Mouse (Mus musculus) cerebellum, postnatal 10 days (tissue): Measurements from ENCODE around the gene Kti12.

Experiments
- DNase-seq, 2 experiments: peaks; one replicate each; pipeline ENCODE4 v3.0.0; 2021; ENCODE audit warnings: mixed read lengths in 2 of 2

Kti12 gene

GRCm38 (mm10) chr4:108847715-108848504 is at the start of gene Kti12:
Kti12 (plus strand) TSS chr4:108847785.
- peak; percentile 89 to 90 for DNase-seq

GRCm38 (mm10) chr4:108798083-108798830 is 49.3 kb upstream of the Kti12 start:
- peak; percentile 86 to 88 for DNase-seq

- no peak for DNase-seq
Observed at GRCm38 (mm10) chr4:108803535-108803934, 44.0 kb upstream of the Kti12 start.

DNA sequence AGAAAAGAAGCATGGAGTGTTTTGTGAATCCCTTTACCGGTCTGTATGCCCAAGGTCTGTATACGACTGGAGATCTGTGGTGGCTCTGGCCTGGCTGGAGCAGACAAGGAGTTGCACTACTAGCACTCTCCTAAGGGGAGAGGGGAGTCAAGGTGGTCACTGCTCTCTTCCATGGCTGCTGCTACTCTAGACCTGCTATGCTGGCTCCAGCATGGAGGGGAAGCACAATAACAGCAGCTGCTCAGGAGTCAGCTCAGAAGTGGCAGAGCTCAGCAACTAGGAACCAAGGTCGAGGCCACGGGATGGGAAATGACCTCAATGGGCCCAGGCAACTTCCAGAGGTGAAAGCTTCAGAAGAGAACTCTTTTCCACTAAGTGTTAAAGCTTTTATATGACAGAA is 36.4 kb upstream of the Kti12 start:
- DNase-seq = no peak

- DNase-seq = no peak
Observed at GRCm38 (mm10) chr4:108811550-108811949, 36.0 kb upstream of the Kti12 start.

DNA sequence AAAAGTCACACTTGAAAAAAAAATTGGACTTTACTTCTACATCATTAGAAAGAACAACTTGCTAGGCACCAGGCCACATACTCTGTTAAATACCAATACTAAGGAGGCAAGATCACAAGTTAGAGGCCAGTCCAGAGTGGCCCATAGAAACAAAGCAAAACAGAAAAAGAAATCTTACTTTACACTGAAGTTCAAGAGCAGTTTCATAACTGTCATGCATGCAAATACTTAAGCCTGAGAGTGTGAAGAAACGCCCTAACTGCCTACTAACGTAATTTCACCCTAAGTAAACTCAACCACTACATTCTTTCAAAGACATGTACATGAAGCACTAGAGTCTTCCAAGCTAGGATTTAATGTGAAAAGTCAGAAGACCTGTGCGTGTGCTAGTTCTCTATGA is 21.9 kb upstream of the Kti12 start:
- no peak for DNase-seq

DNA sequence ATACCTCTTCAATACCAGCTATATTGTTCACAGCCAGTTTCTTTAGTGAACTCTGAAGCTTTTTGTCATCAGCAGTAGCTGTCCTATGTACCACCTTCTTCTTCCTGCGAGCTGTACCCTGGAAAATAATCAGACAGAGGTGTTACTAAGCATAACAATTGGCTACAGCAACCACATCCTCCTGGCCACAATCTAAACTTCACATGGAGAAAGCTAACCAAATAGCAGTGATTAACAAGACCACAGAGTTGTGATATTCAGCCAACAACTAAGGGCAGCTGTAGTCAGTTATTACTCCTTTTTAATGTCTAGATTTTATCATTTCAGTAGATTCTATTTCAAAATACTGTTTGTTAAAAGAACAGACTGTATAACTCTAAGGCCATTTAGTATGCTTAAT is 21.5 kb upstream of the Kti12 start:
- no peak for DNase-seq

GRCm38 (mm10) chr4:108826643-108827042 is 20.9 kb upstream of the Kti12 start:
- DNase-seq = no peak

- DNase-seq = no peak
Observed at GRCm38 (mm10) chr4:108830698-108831097, 16.9 kb upstream of the Kti12 start.

- peak; percentile 95 to 97 for DNase-seq
Observed at GRCm38 (mm10) chr4:108832916-108833827, 14.4 kb upstream of the Kti12 start, which contains the start of gene Btf3l4. Btf3l4 (minus strand) TSS chr4:108833614.

GRCm38 (mm10) chr4:108833828-108834114 is 13.8 kb upstream of the Kti12 start:
- no peak for DNase-seq

- peak; percentile 87 to 91 for DNase-seq
Observed at GRCm38 (mm10) chr4:108834115-108834970, 13.2 kb upstream of the Kti12 start, which contains the start of gene Txndc12. Txndc12 (plus strand) TSS chr4:108834601.

- DNase-seq = peak; percentile 51 to 53
Observed at GRCm38 (mm10) chr4:108834971-108835311, 12.6 kb upstream of the Kti12 start.

GRCm38 (mm10) chr4:108835496-108835895 is 12.1 kb upstream of the Kti12 start:
- peak in 1 of 2 experiments; percentile 9 for DNase-seq

DNA sequence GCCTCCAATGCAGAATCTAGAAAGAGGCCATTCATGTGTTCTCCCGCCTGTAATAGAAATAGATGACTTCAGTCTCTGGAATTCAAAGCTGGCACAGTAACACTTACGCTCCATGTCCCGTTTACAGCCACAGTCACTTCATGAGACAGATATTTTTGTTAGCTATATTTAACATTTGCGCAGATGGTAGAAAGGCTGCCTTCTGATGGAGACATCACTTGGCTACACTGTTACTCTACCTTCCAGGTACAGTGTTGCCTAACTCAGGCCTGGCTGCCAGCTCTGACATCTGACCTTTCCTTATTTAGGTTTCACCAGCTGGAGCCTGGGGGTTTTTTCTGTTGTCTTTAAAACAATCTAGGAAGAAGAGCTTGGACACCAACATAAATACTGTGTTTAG is 9.6 kb upstream of the Kti12 start:
- no peak for DNase-seq

- no peak for DNase-seq
Observed at GRCm38 (mm10) chr4:108841920-108842578, 5.5 kb upstream of the Kti12 start.

DNA sequence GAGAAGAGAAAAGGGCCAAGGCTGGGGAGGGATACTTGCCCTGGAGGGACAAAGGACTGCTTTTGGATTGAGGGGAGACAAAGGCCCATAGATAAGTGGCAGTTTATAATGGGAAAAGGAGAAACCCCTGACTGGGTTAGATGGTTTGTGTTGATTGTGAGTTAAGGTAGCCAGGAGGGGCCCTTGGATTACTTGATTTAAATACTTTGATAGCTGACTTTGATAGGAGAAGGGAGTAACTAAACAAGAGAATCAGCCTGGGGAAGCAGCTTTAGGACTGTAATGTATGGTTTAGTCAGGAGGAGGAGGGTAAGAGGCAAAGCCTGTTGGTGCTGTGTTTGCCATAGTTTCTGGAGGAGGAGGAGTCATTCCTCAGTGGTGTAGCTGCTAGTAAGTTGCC is 4.2 kb upstream of the Kti12 start:
- DNase-seq = no peak

GRCm38 (mm10) chr4:108845824-108846569 is 1.6 kb upstream of the Kti12 start:
- no peak for DNase-seq

DNA sequence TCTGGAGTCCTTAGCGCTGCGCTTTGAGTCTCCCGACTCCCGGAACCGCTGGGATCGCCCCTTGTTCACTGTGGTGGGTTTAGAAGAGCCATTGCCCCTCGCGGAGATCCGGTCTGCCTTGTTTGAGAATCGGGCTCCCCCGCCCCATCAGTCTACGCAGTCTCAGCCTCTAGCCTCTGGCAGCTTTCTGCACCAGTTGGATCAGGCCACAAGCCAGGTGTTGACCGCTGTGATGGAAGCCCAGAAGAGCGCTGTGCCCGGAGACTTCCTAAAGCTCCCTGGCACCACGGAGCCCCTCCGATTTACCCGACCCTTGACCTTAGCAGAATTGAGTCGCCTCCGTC is 892 bp downstream of the Kti12 start, which contains the start of gene A730015C16Rik:
A730015C16Rik (minus strand) TSS at position 115 of the 344 bp plus-strand sequence.
- peak; percentile 64 to 69 for DNase-seq

DNA sequence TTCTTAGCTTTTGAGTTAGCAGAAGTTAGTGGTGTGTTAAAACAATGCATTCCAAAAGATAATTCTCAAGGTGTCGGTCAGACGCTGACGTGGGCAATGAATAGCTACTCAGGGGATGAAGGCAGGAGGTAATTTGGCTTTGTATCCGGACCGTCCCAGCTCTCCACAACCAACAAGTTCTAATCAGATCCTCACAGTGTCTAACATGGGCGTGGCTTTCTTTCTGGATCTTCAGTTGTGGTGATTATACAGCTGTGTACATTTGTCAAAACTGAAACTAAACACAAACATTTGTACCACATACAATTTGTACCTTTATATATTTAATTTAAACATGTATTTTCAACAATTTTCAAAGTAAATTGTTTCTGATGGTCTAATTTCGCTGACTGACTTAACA is 19.2 kb downstream of the Kti12 start:
- DNase-seq = no peak
